Mouse (Mus musculus): ENCODE measurements around the gene Mesd. TPM values are rescaled to one million over a fixed set of nuclear protein-coding genes. Genes with fewer than 3 reads are reported as not detected.

Gene Mesd
- total RNA-seq (2021) = 10 to 100 TPM; 20.9 to 25.9 TPM
- long read RNA-seq, experiment 1, full-length matches to known transcripts = 25 of 26 reads
- long read RNA-seq, experiment 1, partial matches to known transcripts = 1 of 26 reads
- long read RNA-seq, experiment 1, other reads (novel, unspliced or antisense) = 0 of 26 reads
- long read RNA-seq, experiment 2, full-length matches to known transcripts = 20 of 25 reads
- long read RNA-seq, experiment 2, partial matches to known transcripts = 0 of 25 reads
- long read RNA-seq, experiment 2, other reads (novel, unspliced or antisense) = 5 of 25 reads

DNA sequence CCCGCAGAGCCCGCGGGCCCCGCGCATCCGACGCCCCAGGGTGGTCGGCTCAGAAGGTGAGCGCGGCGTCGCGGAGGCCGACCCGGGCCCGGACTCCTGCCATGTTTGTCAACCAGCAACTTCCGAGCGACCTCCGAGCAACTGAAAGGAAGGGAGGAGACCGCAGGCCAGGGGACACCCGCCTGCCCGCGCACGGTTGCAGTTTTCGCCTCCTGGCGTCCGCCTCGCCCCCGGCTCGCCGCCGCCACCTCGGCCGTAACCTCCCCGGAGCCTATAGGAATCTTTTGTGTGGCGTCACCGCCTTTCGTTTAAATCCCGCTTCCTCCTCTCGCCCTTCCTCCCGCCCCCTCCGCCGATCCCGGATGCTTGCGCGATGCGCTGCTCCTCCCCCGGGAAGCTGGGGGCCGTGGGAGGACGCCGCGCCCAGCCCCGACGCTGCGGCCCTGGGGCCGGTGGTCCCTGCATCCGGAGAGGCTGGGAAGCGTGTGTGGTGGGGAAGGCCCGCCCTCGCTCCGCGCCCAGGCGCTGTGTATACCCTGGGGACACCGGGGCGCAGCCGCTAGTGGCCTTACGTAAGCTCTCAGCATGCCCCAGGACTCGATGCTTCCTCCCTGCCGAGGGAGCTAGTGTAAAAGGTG, at the start of gene Mesd, which contains the start of gene Tlnrd1:
Gene Mesd (plus strand): TSS at position 446 of the 638 bp plus-strand sequence.
Gene Tlnrd1 (minus strand): TSS at position 285 of the 638 bp plus-strand sequence.
- intact Hi-C loops (cut with DNase I) = loop anchor here (5.0 to 10.0 kb wide), 3 partner anchors 72 to 879 kb away; no protein-coding TSS in a partner anchor
- DNase-seq = peak; percentile 73 to 80

DNA sequence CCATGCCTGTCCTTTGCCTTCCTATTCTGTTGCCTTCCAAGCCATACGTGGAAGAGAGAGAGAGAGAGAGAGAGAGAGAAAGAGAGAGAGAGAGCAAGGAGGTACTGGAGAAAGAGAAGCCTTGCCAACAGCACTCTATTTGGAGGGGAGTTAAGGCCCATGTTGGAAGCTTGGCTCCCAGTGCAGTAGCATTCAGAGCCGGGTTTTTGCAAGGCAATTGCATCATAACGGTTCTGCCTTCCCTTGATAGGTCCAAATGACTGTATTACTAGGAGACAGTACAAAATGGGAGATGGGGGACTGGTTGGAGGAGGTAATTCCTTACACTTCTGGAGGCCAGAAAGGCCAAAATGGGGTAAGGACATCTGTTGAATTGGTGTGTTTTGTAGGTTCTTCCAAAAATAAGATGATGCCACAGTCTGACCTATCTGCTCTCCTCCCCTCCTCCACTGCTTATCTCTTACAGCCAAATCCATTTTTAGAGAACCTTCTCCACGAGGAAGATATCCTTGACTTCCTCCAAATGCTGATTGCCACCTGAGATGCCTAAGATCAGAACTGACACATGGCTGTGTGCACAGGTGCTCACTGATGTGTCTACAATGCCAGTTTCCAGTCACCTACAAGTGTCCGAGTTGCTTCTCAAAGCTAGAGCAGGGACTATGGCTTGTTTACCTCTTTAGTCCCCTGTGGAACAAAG, 45.6 kb upstream of the Mesd start:
- no peak for DNase-seq
- intact Hi-C loops (cut with DNase I) = no loop called here

DNA sequence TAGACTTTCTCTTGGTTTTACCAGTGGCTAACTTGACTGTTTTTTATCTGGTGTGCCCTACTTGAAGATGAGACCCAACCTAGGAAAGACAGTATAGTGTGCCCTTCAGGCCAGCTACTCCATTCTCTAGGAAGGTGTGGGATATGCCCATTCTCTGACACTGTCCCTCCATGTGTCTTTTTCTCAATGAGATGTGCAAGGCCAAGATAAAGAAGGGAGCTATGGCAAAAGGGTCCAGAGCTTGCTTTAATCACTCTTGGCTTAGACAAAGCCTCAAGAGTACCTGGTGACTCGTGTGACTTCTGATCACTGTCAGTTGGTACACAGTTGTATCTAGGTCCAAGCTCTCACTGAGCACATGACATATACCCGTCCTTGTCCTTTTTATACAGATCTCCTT, 44.2 kb upstream of the Mesd start:
- DNase-seq = no peak
- intact Hi-C loops (cut with DNase I) = no loop called here

DNA sequence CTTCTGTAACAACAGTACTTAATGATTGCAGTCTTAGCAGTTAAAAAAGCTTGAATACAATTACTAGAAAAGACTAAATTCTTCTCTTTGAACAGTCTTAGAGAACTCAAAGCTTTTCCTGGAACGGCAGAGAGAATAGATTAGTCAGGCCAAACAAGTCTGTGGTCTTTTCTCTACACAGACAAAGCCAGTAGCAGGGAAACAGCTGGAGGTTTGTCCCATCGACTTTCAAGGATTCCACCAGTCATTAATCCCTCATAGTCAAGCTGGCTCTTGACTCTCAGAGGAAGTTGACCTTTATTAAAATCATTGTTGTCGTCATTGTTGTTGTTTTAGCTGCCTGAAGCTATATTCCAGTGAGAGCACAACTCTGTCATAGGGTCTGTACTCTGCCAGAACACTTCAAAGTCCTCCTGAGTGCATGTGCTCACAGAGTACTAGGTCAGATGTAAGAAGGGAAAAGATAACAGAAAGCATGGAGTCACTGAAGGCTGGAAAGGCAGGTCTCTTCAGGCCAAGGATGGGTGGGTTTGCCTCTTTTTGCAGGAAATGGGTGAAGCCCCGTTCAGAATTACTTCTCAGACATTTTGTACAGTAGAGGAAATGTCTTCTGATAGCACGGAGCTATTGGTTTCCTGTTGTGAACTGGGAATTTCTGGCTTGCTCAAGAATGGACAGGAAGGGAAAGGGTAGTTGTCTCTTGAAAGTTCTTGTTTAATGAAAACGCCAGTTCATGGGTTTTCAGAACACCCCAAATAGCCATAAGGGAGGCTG, 41.6 kb upstream of the Mesd start:
- DNase-seq = no peak
- intact Hi-C loops (cut with DNase I) = no loop called here

DNA sequence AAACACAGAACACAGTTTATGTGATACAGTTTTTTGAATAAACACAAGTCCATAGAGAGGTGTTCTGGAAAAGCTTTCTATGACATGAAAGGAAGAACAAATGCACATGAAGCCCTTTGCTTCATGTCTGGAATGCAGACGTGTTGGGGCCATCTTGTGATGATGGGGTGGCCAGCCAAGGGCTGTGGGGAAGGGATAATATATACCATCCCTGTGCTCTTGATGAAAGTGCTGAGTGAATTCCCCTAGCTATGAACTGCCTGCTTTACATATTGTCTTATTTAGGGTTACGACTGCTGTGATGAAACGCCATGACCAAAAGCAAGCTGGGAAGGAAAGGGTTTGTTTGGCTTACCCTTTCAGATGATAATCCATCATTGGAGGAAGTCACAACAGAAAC, 39.5 kb upstream of the Mesd start:
- intact Hi-C loops (cut with DNase I) = no loop called here
- no peak for DNase-seq

DNA sequence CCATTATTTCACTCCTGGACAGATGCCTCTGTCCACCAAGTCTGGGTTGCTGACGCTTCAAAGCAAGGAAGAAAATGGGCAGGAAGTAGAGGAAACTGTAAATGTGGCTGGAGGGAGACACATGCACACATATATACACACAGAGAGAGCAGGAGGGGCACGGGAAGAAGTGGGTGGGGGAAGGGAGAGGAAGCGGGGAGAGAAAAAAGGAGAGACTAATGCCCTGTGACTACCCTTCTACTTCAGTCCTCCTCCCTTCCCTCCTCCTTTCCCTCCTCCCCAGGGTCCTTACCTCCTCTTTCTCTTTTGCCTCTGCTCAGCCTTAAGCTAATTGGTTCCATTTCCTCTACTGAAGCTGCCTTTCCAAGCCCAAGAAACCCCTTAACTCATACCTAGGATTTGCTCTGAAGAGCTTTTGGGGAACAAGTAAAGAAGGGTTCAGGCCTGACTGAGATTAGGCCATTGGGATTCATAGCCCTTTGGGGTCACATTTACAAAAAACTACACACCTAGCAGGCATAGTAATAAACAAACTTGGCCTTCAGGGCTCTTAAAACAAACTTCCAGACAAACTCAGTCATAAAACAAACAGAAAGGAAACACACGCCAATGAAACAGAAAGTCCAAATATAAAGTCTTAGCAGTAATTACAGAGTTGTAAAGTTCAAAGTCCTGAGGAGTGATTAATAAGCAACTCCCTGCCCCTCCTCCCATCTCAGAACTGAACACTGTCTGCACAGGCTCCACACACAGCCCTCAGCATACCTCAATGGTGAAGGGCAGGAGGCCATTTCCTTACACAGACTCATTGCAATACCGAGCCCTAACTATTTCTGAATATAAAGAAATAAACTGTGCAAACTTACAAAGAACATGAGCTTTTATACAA, 36.8 kb upstream of the Mesd start:
- intact Hi-C loops (cut with DNase I) = no loop called here
- DNase-seq = no peak

DNA sequence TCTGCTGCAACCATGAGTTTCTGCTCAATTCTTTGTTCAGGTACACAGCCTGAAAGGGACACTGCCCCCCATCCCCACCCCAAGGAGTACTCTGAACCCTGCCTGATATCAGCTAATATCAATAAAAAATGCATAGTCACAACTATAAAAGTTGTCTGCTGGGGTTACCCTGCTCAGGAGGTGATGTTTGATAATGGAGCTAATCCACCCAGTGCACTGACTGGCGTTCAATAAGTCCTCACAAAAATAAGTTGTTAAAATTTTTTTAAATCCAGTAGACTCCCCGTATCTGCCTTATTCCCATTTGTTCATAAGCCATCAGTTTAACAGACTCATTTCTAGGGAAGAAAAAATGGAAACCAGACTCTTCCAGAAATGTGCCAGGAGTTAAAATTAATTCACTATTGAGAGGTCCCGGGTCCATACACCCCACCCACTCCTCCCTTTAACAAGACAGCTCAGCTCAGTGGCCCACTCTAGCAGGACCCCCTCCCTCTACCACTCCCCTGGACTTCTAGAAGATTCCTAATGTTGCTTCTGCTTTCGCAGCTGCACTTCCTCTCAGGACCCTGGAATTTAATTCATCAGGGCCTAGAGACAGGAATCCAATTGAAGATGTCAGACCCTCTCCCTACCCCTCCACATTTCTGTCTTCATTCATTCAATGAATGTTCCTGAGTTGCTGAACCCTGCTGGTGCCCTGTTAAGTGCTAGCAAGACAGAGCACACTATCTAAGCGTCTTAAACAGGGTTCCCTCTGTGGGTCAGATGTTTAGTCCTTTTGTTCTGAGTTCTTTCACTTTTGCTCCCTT, 32.5 kb upstream of the Mesd start:
- intact Hi-C loops (cut with DNase I) = no loop called here
- no peak for DNase-seq

DNA sequence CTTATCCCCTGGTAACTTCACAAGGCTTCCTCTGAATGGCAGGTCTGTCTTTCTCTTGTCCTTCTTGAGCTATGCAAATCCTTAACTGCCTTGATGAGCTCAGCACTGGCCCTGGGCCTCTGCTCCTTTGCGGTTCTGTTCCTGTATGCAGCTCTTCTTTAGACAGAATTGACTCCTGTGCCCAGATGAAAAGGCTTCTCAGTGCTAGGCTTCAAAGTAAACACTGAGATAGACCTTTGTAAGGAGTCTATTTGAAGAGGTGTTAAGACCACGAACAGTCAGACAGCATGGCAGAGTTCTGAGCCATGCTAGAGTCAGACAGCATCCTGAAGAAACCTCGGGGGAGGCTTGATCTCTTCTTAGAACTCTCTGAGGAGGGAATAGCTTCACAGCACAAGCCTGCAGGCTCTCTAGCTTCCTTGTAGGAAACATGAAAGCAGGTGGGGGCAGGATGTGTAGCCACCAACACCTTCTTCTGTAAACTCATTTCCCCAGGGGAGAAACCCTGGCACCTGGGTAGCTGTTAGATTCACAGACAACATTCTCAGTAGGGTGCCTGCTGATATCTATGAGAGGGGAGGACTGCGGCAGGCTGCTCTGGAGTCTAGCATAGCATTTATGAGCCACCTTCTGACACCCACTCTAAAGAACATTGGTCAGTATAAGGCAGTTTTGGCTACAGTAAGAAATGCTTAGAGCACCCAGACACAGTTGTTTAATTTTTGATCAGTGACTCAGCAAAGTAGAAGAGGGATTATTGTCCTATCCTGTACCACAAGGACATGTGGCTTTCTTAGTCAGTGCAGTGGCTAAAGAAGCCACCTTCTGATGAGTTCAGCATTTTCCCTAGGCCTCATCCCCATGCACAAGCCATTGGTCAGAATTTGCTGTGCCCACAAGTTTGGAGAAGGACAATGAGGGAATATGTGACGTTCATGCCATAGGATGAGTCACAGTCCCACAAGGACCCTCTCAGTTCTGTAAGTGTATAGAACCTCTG, 31.6 kb upstream of the Mesd start:
- DNase-seq = no peak
- intact Hi-C loops (cut with DNase I) = no loop called here

DNA sequence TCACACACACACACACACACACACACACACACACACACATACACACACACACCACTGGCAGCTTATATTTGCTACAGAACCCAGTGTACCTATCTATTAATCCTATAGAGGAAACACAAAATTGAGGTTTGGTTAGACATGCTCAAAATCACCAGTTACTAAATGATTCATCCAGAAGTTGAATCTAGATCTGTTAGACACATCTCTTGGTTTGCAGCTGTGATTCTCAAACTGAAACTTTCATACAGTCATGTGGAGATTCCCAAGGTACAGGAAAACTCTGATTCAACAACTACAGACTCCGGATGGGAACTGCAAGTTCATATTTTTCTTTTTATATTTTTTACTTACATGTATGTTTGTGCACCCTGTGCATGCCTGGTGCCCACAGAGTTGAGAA, 29.1 kb upstream of the Mesd start:
- no peak for DNase-seq
- intact Hi-C loops (cut with DNase I) = no loop called here

DNA sequence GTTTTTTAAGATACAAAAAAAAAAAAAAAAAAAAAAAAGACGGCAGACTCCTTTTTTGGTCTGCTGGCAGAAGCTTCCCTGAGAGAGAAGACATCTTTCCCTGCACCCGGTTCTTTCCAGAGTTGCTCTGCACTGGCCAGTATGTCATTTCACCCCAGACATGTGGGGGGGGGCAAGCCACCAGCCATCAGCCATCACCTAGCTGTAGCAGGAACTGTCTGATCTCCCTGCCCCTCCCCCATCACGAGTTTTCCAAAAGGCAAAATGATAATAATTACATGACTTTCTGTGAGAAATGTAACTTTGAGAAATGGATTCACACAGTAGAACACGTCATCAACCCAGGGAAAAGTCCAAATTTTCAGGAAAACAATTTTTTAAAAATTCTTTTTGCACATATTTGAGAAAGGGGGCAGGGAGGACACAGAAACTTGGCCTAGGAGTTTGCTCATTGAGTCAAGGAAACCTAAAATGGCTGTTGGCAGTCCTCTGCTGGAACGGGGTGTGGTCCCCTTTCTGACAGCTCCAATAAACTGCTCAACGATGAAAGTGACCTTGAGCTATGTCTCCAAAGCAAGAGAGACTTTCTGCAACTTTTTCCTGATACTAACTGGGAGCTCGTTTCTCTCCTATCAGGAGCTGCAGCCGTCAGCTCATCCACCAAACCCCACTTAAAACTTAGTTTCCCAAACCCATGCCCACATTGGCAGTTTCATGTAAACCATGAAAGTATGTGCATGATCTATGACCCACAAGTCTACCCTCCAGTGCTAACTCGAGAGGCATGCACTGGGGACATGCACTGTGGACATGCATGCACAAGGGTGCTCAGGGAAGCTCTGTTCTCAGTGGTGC, 27.7 kb upstream of the Mesd start:
- intact Hi-C loops (cut with DNase I) = no loop called here
- DNase-seq = no peak

DNA sequence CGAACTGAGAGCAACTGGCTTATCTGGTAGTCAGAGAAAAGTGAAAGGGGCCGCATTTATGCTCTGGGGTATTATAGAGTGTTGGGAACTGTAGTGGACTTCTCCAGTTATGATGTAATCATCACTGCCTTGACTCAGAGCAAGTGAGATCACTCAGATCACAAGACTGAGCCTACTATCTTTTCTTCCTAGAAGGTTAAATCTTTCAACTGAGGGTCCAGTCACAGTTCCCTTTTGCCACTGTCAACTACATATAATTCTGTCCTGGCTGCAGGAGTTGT, 27.1 kb upstream of the Mesd start:
- DNase-seq = no peak
- intact Hi-C loops (cut with DNase I) = no loop called here

DNA sequence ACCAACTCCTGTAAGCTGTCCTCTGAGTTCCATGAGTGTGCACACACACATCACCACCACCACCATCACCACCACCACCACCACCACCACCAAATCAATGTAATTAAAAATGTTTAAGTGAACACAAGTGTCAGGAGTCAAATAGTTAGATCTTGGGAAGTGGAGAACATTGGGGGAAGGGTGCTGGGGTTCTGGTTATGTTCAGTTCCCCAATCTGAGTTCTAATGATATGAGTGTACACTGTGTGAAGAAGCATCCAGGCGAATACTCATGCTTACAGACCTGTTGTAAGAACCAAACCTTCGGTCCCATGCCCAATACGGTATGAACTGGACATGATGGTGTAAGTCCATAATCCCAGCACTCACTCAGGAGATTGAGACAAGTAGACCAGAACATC, 26.3 kb upstream of the Mesd start:
- DNase-seq = no peak
- intact Hi-C loops (cut with DNase I) = no loop called here

DNA sequence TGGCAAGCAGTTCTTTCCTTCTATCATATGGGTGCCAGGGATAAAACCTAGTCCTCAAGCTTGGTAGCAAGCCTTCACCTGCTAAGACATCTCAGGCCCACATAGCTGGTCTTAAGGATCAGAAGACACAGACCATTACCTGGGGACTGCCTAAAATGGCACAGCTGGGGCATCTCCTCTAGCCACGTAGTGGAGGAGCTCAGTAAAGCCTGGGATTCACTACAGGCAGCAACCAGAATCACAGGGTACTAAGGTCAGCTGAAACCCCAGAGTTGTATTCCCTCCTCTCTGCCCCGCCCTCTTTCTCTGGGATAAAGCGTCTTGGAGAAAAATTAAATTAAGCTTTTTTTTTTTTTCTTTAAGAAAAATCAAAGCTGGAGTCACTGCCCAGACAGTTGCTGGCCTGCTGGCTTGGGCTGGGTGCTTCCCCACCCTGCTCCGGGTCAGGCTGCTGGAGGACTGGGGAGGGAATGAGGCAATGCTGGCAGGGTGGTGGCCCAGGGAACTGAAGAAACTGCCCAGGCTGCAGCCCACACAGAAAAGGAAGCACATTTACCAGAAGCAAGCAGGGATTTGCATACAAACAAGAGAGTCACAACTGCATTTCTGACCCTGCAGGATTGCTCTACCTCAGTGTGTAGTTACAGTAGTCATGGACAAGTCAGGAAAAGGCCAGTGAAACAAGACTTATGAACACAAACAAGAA, 24.7 kb upstream of the Mesd start:
- DNase-seq = peak; percentile 46 to 59
- intact Hi-C loops (cut with DNase I) = no loop called here

DNA sequence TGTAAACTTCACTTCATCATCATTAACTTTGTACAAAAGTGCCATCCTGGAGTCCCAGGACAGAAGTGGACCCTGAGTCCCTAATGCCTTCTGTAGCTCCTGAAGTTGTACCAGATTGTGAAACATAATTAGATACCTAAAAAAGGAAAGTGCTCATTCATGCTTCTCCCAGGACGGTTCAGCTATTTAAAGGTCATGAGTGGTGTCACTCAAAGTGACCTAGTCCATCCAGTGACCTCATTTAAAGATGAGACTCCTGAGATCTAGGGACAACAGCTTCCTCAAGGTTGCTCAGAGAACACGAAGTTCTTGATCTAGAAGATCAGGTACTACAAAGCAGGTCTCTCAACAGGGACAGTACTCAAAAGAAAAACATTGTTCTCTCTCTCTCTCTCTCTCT, 20.7 kb upstream of the Mesd start:
- intact Hi-C loops (cut with DNase I) = no loop called here
- no peak for DNase-seq

DNA sequence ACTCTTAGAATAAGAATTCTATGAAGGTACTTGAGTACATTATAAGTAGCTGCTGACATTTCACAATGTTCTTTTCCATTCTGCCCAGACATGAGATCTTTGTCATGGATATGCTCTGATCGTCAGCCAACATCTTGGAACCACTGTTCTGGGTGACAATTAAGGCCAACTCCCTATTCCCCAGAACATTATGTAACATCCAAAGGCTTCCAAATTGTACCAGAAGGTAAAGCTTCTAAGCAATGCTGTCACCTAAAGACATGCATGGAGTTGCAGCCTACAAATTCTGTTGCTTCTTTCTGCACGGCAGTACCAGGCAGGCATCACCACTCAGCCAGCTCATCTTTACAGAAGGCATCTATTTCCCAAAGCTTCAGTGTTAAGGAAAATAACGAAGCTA, 16.1 kb upstream of the Mesd start:
- intact Hi-C loops (cut with DNase I) = no loop called here
- DNase-seq = no peak

DNA sequence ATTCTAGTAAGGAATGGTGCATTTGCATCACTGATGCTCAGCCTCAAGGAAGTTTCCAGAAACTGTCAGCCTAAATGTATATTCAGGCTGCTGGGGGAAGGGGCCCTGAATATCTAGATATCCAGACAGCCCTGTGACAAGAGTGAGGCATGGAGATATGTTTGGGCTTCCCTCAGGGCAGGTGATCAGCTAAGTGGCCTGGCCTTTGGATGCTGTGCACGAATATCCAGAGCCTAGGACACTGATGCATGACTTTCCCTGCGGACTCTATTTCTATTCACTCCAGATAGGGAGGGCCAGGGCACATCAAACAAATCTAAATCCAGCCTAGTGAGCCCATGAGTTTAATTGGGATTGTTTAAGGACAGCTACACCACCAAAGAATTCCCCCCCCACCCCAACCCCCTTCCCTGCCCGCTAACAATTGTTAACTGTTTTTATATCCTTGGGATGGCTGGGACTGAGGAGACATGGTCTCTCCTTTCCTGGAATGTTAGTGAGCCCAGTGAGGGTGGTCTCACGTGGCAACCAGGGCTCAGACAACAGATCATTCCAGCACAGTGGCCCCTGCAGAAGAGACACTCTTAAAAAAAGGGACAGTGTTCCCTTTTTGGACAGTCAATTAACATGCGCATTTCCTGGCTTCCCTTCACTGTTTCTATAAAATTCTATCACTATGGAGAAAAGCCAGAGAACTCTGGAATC, 14.3 kb upstream of the Mesd start:
- no peak for DNase-seq
- intact Hi-C loops (cut with DNase I) = no loop called here
